Mouse (Mus musculus): Measurements from ENCODE around the gene Gm17617. TPM values are rescaled to one million over a fixed set of nuclear protein-coding genes. Genes with fewer than 3 reads are reported as not detected.
"Not testable (repeated sequence)": the region's sequence is repeated elsewhere in the genome, so short reads cannot be mapped to it uniquely, and the experiment has no call there.

Gene Gm17617
- total RNA-seq, 2 experiments from 2014 or later = not detected

- ATAC-seq (replicated peaks; ENCODE audit: low FRiP score, poor library complexity, severe bottlenecking) = no peak
These were observed 6.9 kb upstream of the Gm17617 start for GRCm38 (mm10) chr13:55140271-55140670.

- ATAC-seq (replicated peaks; ENCODE audit: low FRiP score, poor library complexity, severe bottlenecking) = peak; percentile 76; the same call in 1 of the 2 replicates
These were observed 2.0 kb upstream of the Gm17617 start for GRCm38 (mm10) chr13:55135382-55135781.

- ATAC-seq (replicated peaks; ENCODE audit: low FRiP score, poor library complexity, severe bottlenecking) = no peak
These were observed 8.4 kb downstream of the Gm17617 start for GRCm38 (mm10) chr13:55124903-55125302.

- ATAC-seq (replicated peaks; ENCODE audit: low FRiP score, poor library complexity, severe bottlenecking) = no peak
These were observed 19.0 kb downstream of the Gm17617 start for GRCm38 (mm10) chr13:55114375-55114774.

- no peak for ATAC-seq (replicated peaks; ENCODE audit: low FRiP score, poor library complexity, severe bottlenecking)
These were observed 25.7 kb downstream of the Gm17617 start for GRCm38 (mm10) chr13:55107694-55108093.

GRCm38 (mm10) chr13:55107116-55107515 lies 26.2 kb downstream of the Gm17617 start:
- ATAC-seq (replicated peaks; ENCODE audit: low FRiP score, poor library complexity, severe bottlenecking) = no peak

GRCm38 (mm10) chr13:55105953-55106691 lies 27.2 kb downstream of the Gm17617 start:
- ATAC-seq (replicated peaks; ENCODE audit: low FRiP score, poor library complexity, severe bottlenecking) = peak; percentile 45

- ATAC-seq (replicated peaks; ENCODE audit: low FRiP score, poor library complexity, severe bottlenecking) = peak; percentile 93
These were observed 28.0 kb downstream of the Gm17617 start, which contains the start of gene Zfp346 for GRCm38 (mm10) chr13:55105045-55105952. TSS of gene Zfp346 (plus strand) at chr13:55105311.

- ATAC-seq (replicated peaks; ENCODE audit: low FRiP score, poor library complexity, severe bottlenecking) = no peak
These were observed 30.0 kb downstream of the Gm17617 start for GRCm38 (mm10) chr13:55103351-55103750.

- ATAC-seq (replicated peaks; ENCODE audit: low FRiP score, poor library complexity, severe bottlenecking) = no peak
These were observed 31.0 kb downstream of the Gm17617 start for GRCm38 (mm10) chr13:55102366-55102765.

GRCm38 (mm10) chr13:55101627-55102026 lies 31.7 kb downstream of the Gm17617 start:
- no peak for ATAC-seq (replicated peaks; ENCODE audit: low FRiP score, poor library complexity, severe bottlenecking)

GRCm38 (mm10) chr13:55099726-55100478 lies 33.4 kb downstream of the Gm17617 start, which contains the start of gene Uimc1:
TSS of gene Uimc1 (minus strand) at chr13:55100300.
- peak; percentile 75 for ATAC-seq (replicated peaks; ENCODE audit: low FRiP score, poor library complexity, severe bottlenecking)

GRCm38 (mm10) chr13:55099066-55099725 lies 34.2 kb downstream of the Gm17617 start:
- ATAC-seq (replicated peaks; ENCODE audit: low FRiP score, poor library complexity, severe bottlenecking) = peak; percentile 72

GRCm38 (mm10) chr13:55097841-55098240 lies 35.5 kb downstream of the Gm17617 start:
- not testable (repeated sequence) for ATAC-seq (replicated peaks; ENCODE audit: low FRiP score, poor library complexity, severe bottlenecking)

GRCm38 (mm10) chr13:55092588-55092987 lies 40.8 kb downstream of the Gm17617 start:
- no peak for ATAC-seq (replicated peaks; ENCODE audit: low FRiP score, poor library complexity, severe bottlenecking)

Data from erythroblast, adult 5-6 weeks (primary cell).